Mouse (Mus musculus) neutrophil, adult 83 days (primary cell): ENCODE measurements around the gene Prkcb. TPM values are rescaled to one million over a fixed set of nuclear protein-coding genes. Genes with fewer than 3 reads are reported as not detected.

Source experiments
- total RNA-seq, 2 experiments: library from RNA; stranded (reverse); gene quantifications; one replicate each; pipeline ENCODE4 v1.2.4; 2023

Prkcb gene
- total RNA-seq, result 100 to 1,000 TPM; 197 to 219 TPM

GRCm38 (mm10) chr7:122288605-122289242 is at the start of gene Prkcb:
Gene Prkcb (plus strand): TSS chr7:122288751.

GRCm38 (mm10) chr7:122670442-122670872 is 381.9 kb downstream of the Prkcb start, which contains the start of gene Cacng3:
Gene Cacng3 (plus strand): TSS chr7:122670492.

Other genes with a start within 250 kb of the Prkcb start
- gene Ubfd1, start 221.6 kb upstream of the Prkcb start, total RNA-seq, result 10 to 100 TPM; 11.9 to 14.6 TPM
- gene Ears2, start 221.5 kb upstream of the Prkcb start, total RNA-seq, result 1 to 10 TPM; 1.2 to 1.5 TPM
- 10 to 100 TPM; 61.9 to 67.2 TPM for gene Ndufab1, start 186.9 kb upstream of the Prkcb start, total RNA-seq
- gene Palb2, start 155.8 kb upstream of the Prkcb start, total RNA-seq, result 1 to 10 TPM; 7.7 to 8.8 TPM
- gene Dctn5, start 155.7 kb upstream of the Prkcb start, total RNA-seq, result 10 to 100 TPM; 48.5 to 63.0 TPM
- 10 to 100 TPM; 56.4 to 66.6 TPM for gene Plk1, start 129.3 kb upstream of the Prkcb start, total RNA-seq
- gene Ern2, start 102.5 kb upstream of the Prkcb start, total RNA-seq, result not detected
- gene Chp2, start 69.3 kb upstream of the Prkcb start, total RNA-seq, result not detected